Mouse (Mus musculus) testis, adult 2 months (tissue): ENCODE measurements around the gene Cdh15.

ENCODE experiments used
- CTCF ChIP-seq: fragments of 200-500 bp; IDR thresholded peaks from 2 replicates; pipeline ENCODE4 v1.5.1; 2012; ENCODE audit warnings: low read depth, mild to moderate bottlenecking, inconsistent platforms, low read length, moderate library complexity; ENCODE audit not compliant: control insufficient read depth, insufficient read depth, insufficient replicate concordance
- POLR2A ChIP-seq: fragments of 200-500 bp; IDR thresholded peaks from 2 replicates; pipeline ENCODE4 v1.6.1; 2012; ENCODE audit warnings: low read depth, mild to moderate bottlenecking, inconsistent platforms, low read length, moderate library complexity; ENCODE audit not compliant: control insufficient read depth

DNA sequence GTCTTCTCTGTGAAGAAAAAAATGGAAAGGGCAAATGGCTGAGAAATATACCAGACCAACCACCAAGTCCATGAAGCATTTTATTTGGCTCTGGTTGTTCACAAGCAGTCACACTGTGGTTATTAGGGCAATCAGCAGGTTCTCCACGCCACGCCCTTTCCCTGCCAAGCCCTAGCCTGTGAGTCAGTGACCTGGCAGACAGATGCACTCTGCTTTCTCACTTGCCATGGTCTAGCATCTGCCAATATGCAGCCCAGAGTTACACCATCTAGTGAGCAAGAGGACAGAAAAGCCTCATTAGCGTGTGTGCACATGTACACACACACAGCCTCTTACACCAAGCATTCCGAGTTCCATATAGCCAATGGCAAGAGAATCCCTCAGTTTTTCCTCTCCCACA lies 57.6 kb downstream of the Cdh15 start:
- TF ChIP-seq CTCF (no peak), POLR2A (no peak)
